Mouse (Mus musculus): ENCODE measurements around the gene Slc7a14. TPM values are rescaled to one million over a fixed set of nuclear protein-coding genes. Genes with fewer than 3 reads are reported as not detected.

The Slc7a14 gene
- total and polyA plus RNA-seq, 3 experiments, result under 0.01 to 0.01 TPM; not detected in 1

DNA sequence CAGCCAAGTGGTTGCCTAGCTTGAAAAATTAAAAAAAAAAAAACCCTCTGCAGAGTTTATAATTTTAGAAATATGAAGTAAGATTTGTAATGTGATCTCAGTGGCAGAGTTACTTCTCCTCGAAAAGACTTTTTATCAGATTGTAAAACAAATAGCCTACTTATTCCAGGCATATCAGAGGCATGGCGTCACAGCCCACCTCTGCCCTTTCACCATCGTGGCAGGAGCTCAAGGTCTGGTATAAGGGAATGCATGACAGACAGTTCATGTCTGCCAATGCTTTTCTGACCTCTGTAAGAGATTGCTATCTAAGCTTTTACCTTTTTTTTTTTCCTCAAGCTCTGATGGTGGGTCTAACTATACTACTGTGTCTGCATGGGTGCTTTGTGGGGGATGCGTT lies 102.1 kb downstream of the Slc7a14 start:
- H3K4me3 ChIP-seq (ENCODE audit: control insufficient read depth in 1 of 2, insufficient read depth in 1 of 2, low read depth in 2 of 2, low read length in 2 of 2), result no peak overlapping the region
- no peak for DNase-seq (ENCODE audit: low read depth, low spot score)
- H3K36me3 ChIP-seq (ENCODE audit: control insufficient read depth in 1 of 2, insufficient read depth in 2 of 2, low read length in 2 of 2), result no peaks in the 10 kb centered on the region
- H3K79me2 ChIP-seq (ENCODE audit: control insufficient read depth, insufficient read depth, low read length, poor library complexity), result no peaks in the 10 kb centered on the region
- no peak overlapping the region for H3K27ac ChIP-seq (ENCODE audit: control insufficient read depth, low read depth, low read length)
- H3K4me1 ChIP-seq (ENCODE audit: control insufficient read depth in 1 of 2, insufficient read depth in 2 of 2, low read length in 2 of 2), result no peaks in the 10 kb centered on the region
- H3K9ac ChIP-seq (ENCODE audit: control insufficient read depth, low read depth, low read length, poor library complexity, severe bottlenecking), result no peak overlapping the region
- H3K9me3 ChIP-seq (replicated peaks; ENCODE audit: insufficient read depth, low read length), result no peaks in the 10 kb centered on the region
- H3K27me3 ChIP-seq (ENCODE audit: control insufficient read depth in 1 of 2, insufficient read depth in 2 of 2, low read length in 2 of 2), result no peaks in the 10 kb centered on the region; a peak in 1 of 4 replicates
- no peak for TF ChIP-seq ZKSCAN1 (IDR thresholded peaks at IDR 0.05; ENCODE audit: low read depth, low read length)
- no peak for TF ChIP-seq BHLHE40 (IDR thresholded peaks at IDR 0.05; ENCODE audit: borderline replicate concordance, low read depth, low read length)
- no peak for TF ChIP-seq EP300 (IDR thresholded peaks at IDR 0.05; ENCODE audit: low read depth in 1 of 2, low read length in 2 of 2)
- TF ChIP-seq MAFK (IDR thresholded peaks at IDR 0.05; ENCODE audit: borderline replicate concordance, low read depth, low read length), result no peak
- no peak for TF ChIP-seq JUND (IDR thresholded peaks at IDR 0.05; ENCODE audit: low read depth, low read length)
- TF ChIP-seq RAD21 (IDR thresholded peaks at IDR 0.05; ENCODE audit: low read depth, low read length), result no peak
- TF ChIP-seq TBP (IDR thresholded peaks at IDR 0.05; ENCODE audit: low read depth, low read length), result no peak
- no peak for TF ChIP-seq HCFC1 (IDR thresholded peaks at IDR 0.05; ENCODE audit: low read depth, low read length)
- no peak for TF ChIP-seq E2F4 (IDR thresholded peaks at IDR 0.05; ENCODE audit: borderline replicate concordance, low read depth, low read length)
- no peak for TF ChIP-seq MEF2A (IDR thresholded peaks at IDR 0.05; ENCODE audit: extremely low read depth, insufficient replicate concordance, low read depth, low read length, poor library complexity, severe bottlenecking)
- TF ChIP-seq TAL1 (IDR thresholded peaks at IDR 0.05; ENCODE audit: low read length), result no peak
- TF ChIP-seq CTCF (IDR thresholded peaks at IDR 0.05 in 2 of 3, conservative IDR thresholded peaks at IDR 0.05 in 1 of 3; ENCODE audit: control insufficient read depth in 1 of 3, insufficient read depth in 1 of 3, low read depth in 2 of 3, low read length in 3 of 3, poor library complexity in 1 of 3, severe bottlenecking in 1 of 3), result no peak
- no peak for TF ChIP-seq GATA1 (IDR thresholded peaks at IDR 0.05; ENCODE audit: low read depth, low read length)
- no peak for TF ChIP-seq USF1 (IDR thresholded peaks at IDR 0.05; ENCODE audit: low read depth, low read length)
- no peak for TF ChIP-seq SMC3 (IDR thresholded peaks at IDR 0.05; ENCODE audit: low read depth, low read length)
- no peak for TF ChIP-seq MXI1 (IDR thresholded peaks at IDR 0.05; ENCODE audit: low read depth, low read length)
- TF ChIP-seq CHD2 (IDR thresholded peaks at IDR 0.05; ENCODE audit: low read length), result no peak
- TF ChIP-seq RCOR1 (IDR thresholded peaks at IDR 0.05; ENCODE audit: low read depth, low read length), result no peak
- no peak for TF ChIP-seq SIN3A (IDR thresholded peaks at IDR 0.05; ENCODE audit: low read length)

DNA sequence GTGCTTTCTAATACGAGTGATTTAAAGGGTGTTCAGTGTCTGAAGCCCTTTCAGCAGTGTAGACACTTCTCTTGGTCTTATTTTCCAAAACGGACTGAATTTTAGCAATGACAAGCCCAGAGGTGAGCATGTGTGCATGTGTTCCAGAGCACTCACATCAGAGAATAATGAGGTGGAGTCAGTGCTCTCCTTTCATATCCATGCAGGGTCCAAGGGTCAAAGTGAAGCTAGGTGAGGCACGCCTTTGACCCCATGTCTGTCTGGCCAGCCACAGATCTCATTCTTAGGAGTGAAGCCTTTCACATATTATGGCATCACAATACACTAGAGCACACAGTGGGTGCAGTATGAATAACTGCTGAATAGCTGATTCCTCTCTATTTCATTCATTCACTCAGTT lies 105.0 kb downstream of the Slc7a14 start:
- DNase-seq (ENCODE audit: low read depth, low spot score), result no peak
- Histone ChIP-seq H3K27me3 (ENCODE audit: control insufficient read depth in 1 of 2, insufficient read depth in 2 of 2, low read length in 2 of 2) (no peaks in the 10 kb centered on the region; a peak in 1 of 4 replicates), H3K79me2 (ENCODE audit: control insufficient read depth, insufficient read depth, low read length, poor library complexity) (no peaks in the 10 kb centered on the region), H3K9ac (ENCODE audit: control insufficient read depth, low read depth, low read length, poor library complexity, severe bottlenecking) (no peak overlapping the region), H3K27ac (ENCODE audit: control insufficient read depth, low read depth, low read length) (no peak overlapping the region), H3K4me3 (ENCODE audit: control insufficient read depth in 1 of 2, insufficient read depth in 1 of 2, low read depth in 2 of 2, low read length in 2 of 2) (no peak overlapping the region), H3K36me3 (ENCODE audit: control insufficient read depth in 1 of 2, insufficient read depth in 2 of 2, low read length in 2 of 2) (no peaks in the 10 kb centered on the region), H3K4me1 (ENCODE audit: control insufficient read depth in 1 of 2, insufficient read depth in 2 of 2, low read length in 2 of 2) (no peaks in the 10 kb centered on the region), H3K9me3 (replicated peaks; ENCODE audit: insufficient read depth, low read length) (no peaks in the 10 kb centered on the region)
- TF ChIP-seq SIN3A (IDR thresholded peaks at IDR 0.05; ENCODE audit: low read length) (no peak), MAZ (IDR thresholded peaks at IDR 0.05; ENCODE audit: low read depth, low read length) (no peak), ELF1 (IDR thresholded peaks at IDR 0.05; ENCODE audit: low read depth, low read length) (no peak), CHD1 (IDR thresholded peaks at IDR 0.05; ENCODE audit: low read depth, low read length) (no peak), HCFC1 (IDR thresholded peaks at IDR 0.05; ENCODE audit: low read depth, low read length) (no peak), ZC3H11A (IDR thresholded peaks at IDR 0.05; ENCODE audit: low read depth, low read length) (no peak), GABPA (IDR thresholded peaks at IDR 0.05; ENCODE audit: low read depth, low read length) (no peak), POLR2A (IDR thresholded peaks at IDR 0.05; ENCODE audit: control insufficient read depth in 1 of 2, insufficient read depth in 1 of 2, low read depth in 1 of 2, low read length in 2 of 2, poor library complexity in 1 of 2) (no peak), CTCF (IDR thresholded peaks at IDR 0.05 in 2 of 3, conservative IDR thresholded peaks at IDR 0.05 in 1 of 3; ENCODE audit: control insufficient read depth in 1 of 3, insufficient read depth in 1 of 3, low read depth in 2 of 3, low read length in 3 of 3, poor library complexity in 1 of 3, severe bottlenecking in 1 of 3) (no peak), NELFE (IDR thresholded peaks at IDR 0.05; ENCODE audit: low read depth, low read length) (no peak), MXI1 (IDR thresholded peaks at IDR 0.05; ENCODE audit: low read depth, low read length) (no peak), KAT2A (conservative IDR thresholded peaks at IDR 0.05; ENCODE audit: low read depth, low read length) (no peak), POLR2AphosphoS2 (IDR thresholded peaks at IDR 0.05; ENCODE audit: low read length) (no peak), TCF12 (IDR thresholded peaks at IDR 0.05; ENCODE audit: low read depth, low read length) (no peak)
